Mouse (Mus musculus): ENCODE measurements around the gene Rft1. TPM values are rescaled to one million over a fixed set of nuclear protein-coding genes. Genes with fewer than 3 reads are reported as not detected.

The Rft1 gene
- polyA plus RNA-seq, 1 experiment from 2014 or later, result 5.1 TPM

DNA sequence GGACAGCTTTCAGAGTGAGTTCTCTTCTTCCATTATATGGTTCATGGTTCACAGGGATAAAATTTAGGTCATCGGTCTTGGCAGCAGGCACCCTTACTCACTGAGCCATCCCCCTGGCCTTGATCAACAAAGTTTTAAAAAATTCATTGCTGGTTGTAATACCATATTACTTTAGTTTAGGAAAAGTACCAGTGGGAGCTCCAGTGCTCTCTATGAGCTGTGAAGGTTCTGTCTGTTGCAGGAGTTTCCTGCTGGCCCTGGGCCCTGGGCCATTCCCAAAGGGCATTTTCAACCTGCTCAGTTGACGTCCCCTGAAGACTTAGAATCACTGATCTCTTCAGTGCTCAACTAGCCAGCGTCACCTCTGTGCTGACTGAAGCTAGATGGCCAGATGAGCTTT lies 28.0 kb downstream of the Rft1 start:
- no peaks in the 10 kb centered on the region for H3K9me3 ChIP-seq (replicated peaks)
- ATAC-seq (ENCODE audit: low read depth), result no peak
- H3K27ac ChIP-seq, result no peak overlapping the region
- no peak overlapping the region for H3K9ac ChIP-seq
- no peaks in the 10 kb centered on the region for H3K4me1 ChIP-seq (replicated peaks)
- peaks cover 52% of the 10 kb centered on the region for H3K36me3 ChIP-seq
- DNase-seq, result no peak
- H3K27me3 ChIP-seq, result no peaks in the 10 kb centered on the region
- 77% methylated on average over 3 of the region's 3 CpGs for WGBS (ENCODE audit: insufficient replicate concordance)
- H3K4me2 ChIP-seq, result no peak overlapping the region
- no peak overlapping the region for H3K4me3 ChIP-seq (replicated peaks)

- no peak overlapping the region for H3K4me2 ChIP-seq
- DNase-seq, result no peak
- H3K9ac ChIP-seq, result no peak overlapping the region
- H3K36me3 ChIP-seq, result 0 out of 2 replicates have a peak, but pooled peaks cover 8% of the 10 kb centered on the region
- no peaks in the 10 kb centered on the region for H3K9me3 ChIP-seq (replicated peaks)
- H3K4me1 ChIP-seq (replicated peaks), result peaks cover 9% of the 10 kb centered on the region; the same call in 1 of the 2 replicates
- peak overlapping the region; percentile 50 for H3K27ac ChIP-seq
- no peak overlapping the region for H3K4me3 ChIP-seq (replicated peaks)
- 68% methylated on average over 3 of the region's 3 CpGs for whole genome bisulfite sequencing (ENCODE audit: insufficient replicate concordance)
- H3K27me3 ChIP-seq, result no peaks in the 10 kb centered on the region
- no peak for ATAC-seq (ENCODE audit: low read depth)
Measured at GRCm38 (mm10) chr14:30690685-30691084, 36.5 kb downstream of the Rft1 start.

GRCm38 (mm10) chr14:30692439-30692838 lies 38.3 kb downstream of the Rft1 start:
- H3K4me2 ChIP-seq, result no peak overlapping the region

DNA sequence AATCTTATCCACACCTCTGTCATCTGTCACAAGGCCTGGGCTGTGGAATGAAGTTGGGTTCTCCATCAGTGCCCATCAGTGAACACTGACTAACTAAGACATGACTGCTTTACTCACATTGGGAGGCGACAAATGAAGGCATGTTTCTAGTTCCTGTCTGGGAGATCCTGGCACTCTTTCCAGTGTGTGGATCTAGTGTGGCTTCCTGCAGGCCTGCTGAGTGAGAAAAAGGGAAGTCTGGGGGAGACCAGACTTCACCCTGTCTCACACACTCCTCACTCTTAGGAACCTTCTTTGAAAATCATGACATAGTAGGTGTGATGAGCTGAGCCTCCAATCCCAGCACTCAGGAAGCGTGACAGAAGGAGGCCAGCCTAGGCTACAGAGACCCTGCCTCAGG lies 40.6 kb downstream of the Rft1 start:
- H3K36me3 ChIP-seq, result 0 out of 2 replicates have a peak, but pooled peaks cover 6% of the 10 kb centered on the region
- H3K9ac ChIP-seq, result no peak overlapping the region
- peaks cover 9% of the 10 kb centered on the region; the same call in 1 of the 2 replicates for H3K4me1 ChIP-seq (replicated peaks)
- no peak for DNase-seq
- no peaks in the 10 kb centered on the region for H3K9me3 ChIP-seq (replicated peaks)
- no peaks in the 10 kb centered on the region for H3K27me3 ChIP-seq
- 55% methylated on average over 2 of the region's 2 CpGs for WGBS (ENCODE audit: insufficient replicate concordance)
- H3K27ac ChIP-seq, result no peak overlapping the region
- H3K4me3 ChIP-seq (replicated peaks), result no peak overlapping the region
- no peak for ATAC-seq (ENCODE audit: low read depth)
- no peak overlapping the region for H3K4me2 ChIP-seq

More at GRCm38 (mm10) chr14:30692439-30692838, 38.3 kb downstream of the Rft1 start:
- ATAC-seq (ENCODE audit: low read depth) (no peak), DNase-seq (no peak)
- H3K36me3 ChIP-seq, result 0 out of 2 replicates have a peak, but pooled peaks cover 8% of the 10 kb centered on the region
- no peak overlapping the region for H3K9ac ChIP-seq
- no peak overlapping the region for H3K4me3 ChIP-seq (replicated peaks)
- H3K4me1 ChIP-seq (replicated peaks), result peaks cover 9% of the 10 kb centered on the region; the same call in 1 of the 2 replicates
- no peak overlapping the region for H3K27ac ChIP-seq
- H3K9me3 ChIP-seq (replicated peaks), result no peaks in the 10 kb centered on the region
- H3K27me3 ChIP-seq, result no peaks in the 10 kb centered on the region
- WGBS (ENCODE audit: insufficient replicate concordance), result 79% methylated on average over 6 of the region's 6 CpGs

- Histone ChIP-seq H3K9ac (no peak overlapping the region), H3K9me3 (replicated peaks) (no peaks in the 10 kb centered on the region), H3K4me3 (replicated peaks) (no peak overlapping the region), H3K4me2 (no peak overlapping the region), H3K27me3 (no peaks in the 10 kb centered on the region), H3K27ac (no peak overlapping the region), H3K4me1 (replicated peaks) (peaks cover 9% of the 10 kb centered on the region; the same call in 1 of the 2 replicates), H3K36me3 (no peaks in the 10 kb centered on the region)
- WGBS (ENCODE audit: insufficient replicate concordance), result 60% methylated on average over 4 of the region's 4 CpGs
- DNase-seq (no peak), ATAC-seq (ENCODE audit: low read depth) (no peak)
Measured at GRCm38 (mm10) chr14:30695609-30696008, 41.4 kb downstream of the Rft1 start.

DNA sequence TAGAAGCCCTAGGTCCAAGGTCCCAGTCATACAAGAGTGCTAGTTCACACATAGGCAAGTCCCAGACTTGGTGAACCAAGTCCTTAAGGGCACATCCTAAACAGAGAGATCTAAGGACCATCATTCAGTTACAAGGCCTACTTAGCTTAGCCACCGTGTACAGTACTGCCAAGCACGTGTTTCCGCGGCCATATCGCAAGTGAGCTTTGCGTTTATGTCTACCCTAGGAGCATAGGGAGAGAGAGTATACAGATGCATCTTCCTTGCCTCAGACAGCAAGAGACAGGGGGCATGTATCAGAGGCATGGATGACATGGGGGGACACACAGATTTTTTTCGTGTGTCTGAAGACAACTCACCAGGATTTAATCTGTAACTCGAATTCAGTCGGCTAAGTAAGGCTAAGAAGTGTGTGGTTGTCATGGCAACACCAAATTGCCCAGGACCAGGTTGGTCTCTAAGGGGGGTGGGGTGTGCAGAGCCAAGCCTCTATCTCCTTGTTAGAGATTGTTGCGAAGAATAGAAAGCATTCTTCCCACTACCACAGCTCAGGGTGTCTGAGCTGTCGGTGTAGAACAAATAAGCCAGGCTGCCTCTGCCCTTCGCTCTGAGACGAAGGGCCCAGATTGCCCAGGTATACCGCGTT lies 43.4 kb downstream of the Rft1 start:
- Histone ChIP-seq H3K27me3 (no peaks in the 10 kb centered on the region), H3K4me2 (no peak overlapping the region), H3K36me3 (no peaks in the 10 kb centered on the region), H3K9ac (no peak overlapping the region), H3K4me3 (replicated peaks) (no peak overlapping the region), H3K27ac (no peak overlapping the region), H3K4me1 (replicated peaks) (peaks cover 9% of the 10 kb centered on the region; the same call in 1 of the 2 replicates), H3K9me3 (replicated peaks) (no peaks in the 10 kb centered on the region)
- 78% methylated on average over 15 of the region's 15 CpGs for WGBS (ENCODE audit: insufficient replicate concordance)
- DNase-seq (no peak), ATAC-seq (ENCODE audit: low read depth) (no peak)

DNA sequence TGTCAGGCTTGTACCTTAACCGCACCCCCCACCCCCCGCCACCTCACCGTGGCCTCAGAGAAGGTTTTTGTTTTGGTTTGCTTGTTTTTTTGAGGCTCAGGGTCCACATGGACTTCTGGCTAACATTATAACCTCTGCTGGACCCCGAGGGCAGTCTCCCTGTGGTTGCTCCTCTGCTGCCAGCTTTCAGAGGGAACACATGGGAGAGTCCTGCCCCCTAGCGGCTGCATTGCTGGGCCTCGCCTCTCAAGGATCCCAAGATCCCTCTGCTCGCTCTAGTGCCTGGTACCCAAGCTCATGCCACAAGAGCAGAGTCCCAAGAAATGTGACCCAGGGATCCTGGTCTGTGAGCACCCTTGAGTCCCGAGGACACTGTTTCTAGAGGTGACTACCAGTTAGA lies 45.5 kb downstream of the Rft1 start:
- Histone ChIP-seq H3K4me1 (replicated peaks) (peaks cover 17% of the 10 kb centered on the region), H3K4me3 (replicated peaks) (no peak overlapping the region), H3K4me2 (no peak overlapping the region), H3K9me3 (replicated peaks) (no peaks in the 10 kb centered on the region), H3K27ac (no peak overlapping the region), H3K36me3 (no peaks in the 10 kb centered on the region), H3K9ac (no peak overlapping the region), H3K27me3 (no peaks in the 10 kb centered on the region)
- 34% methylated on average over 8 of the region's 8 CpGs for WGBS (ENCODE audit: insufficient replicate concordance)
- DNase-seq (peak; percentile 48), ATAC-seq (ENCODE audit: low read depth) (no peak)

DNA sequence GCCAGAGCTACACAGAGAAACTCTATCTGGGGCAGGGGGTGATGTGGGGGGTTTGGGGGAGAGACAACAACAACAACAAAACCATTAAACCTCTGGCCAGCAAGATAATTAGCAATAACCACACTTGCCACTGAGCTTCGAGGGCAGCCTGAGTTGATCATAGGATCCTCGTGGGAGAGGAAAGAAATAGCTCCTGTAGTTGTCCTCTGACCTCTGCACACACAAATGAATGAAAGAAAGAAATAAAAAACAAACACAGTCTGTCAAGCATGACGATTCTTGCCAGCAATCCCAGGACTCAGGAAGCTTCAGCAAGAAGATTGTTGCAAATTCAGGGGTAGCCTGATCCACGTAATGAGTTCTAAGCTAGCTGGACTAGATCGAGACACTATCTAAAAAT lies 48.4 kb downstream of the Rft1 start:
- no peak for DNase-seq

GRCm38 (mm10) chr14:30703079-30703478 lies 48.9 kb downstream of the Rft1 start:
- DNase-seq (no peak), ATAC-seq (ENCODE audit: low read depth) (peak; percentile 42)
- no peak overlapping the region for H3K4me2 ChIP-seq
- H3K27me3 ChIP-seq, result 0 out of 2 replicates have a peak, but pooled peaks cover 2% of the 10 kb centered on the region
- no peak overlapping the region for H3K4me3 ChIP-seq (replicated peaks)
- H3K9me3 ChIP-seq (replicated peaks), result no peaks in the 10 kb centered on the region
- H3K9ac ChIP-seq, result no peak overlapping the region
- no peaks in the 10 kb centered on the region for H3K36me3 ChIP-seq
- H3K4me1 ChIP-seq (replicated peaks), result peaks cover 28% of the 10 kb centered on the region
- peak overlapping the region; percentile 44; the same call in 1 of the 2 replicates for H3K27ac ChIP-seq
- 67% methylated on average over 5 of the region's 5 CpGs for WGBS (ENCODE audit: insufficient replicate concordance)

More for the DNA sequence above, 48.4 kb downstream of the Rft1 start:
- no peak for ATAC-seq (ENCODE audit: low read depth)
- 48% methylated on average over 5 of the region's 5 CpGs for WGBS (ENCODE audit: insufficient replicate concordance)
- Histone ChIP-seq H3K27ac (0 out of 2 replicates have a peak overlapping the region, but pooled peaks have one; percentile 44), H3K4me1 (replicated peaks) (peaks cover 28% of the 10 kb centered on the region), H3K27me3 (0 out of 2 replicates have a peak, but pooled peaks cover 2% of the 10 kb centered on the region), H3K4me2 (no peak overlapping the region), H3K4me3 (replicated peaks) (no peak overlapping the region), H3K9ac (no peak overlapping the region), H3K9me3 (replicated peaks) (no peaks in the 10 kb centered on the region), H3K36me3 (no peaks in the 10 kb centered on the region)

- WGBS (ENCODE audit: insufficient replicate concordance), result 35% methylated on average over 8 of the region's 8 CpGs
- Histone ChIP-seq H3K36me3 (no peaks in the 10 kb centered on the region), H3K9ac (no peak overlapping the region; the same call in 1 of the 2 replicates), H3K4me3 (replicated peaks) (no peak overlapping the region), H3K9me3 (replicated peaks) (no peaks in the 10 kb centered on the region), H3K27me3 (0 out of 2 replicates have a peak, but pooled peaks cover 2% of the 10 kb centered on the region), H3K27ac (peak overlapping the region; percentile 77), H3K4me2 (peak overlapping the region; percentile 26; the same call in 1 of the 2 replicates), H3K4me1 (replicated peaks) (peaks cover 28% of the 10 kb centered on the region)
- ATAC-seq (ENCODE audit: low read depth) (peak; percentile 76), DNase-seq (peak; percentile 18)
Measured at GRCm38 (mm10) chr14:30704098-30704855, 50.1 kb downstream of the Rft1 start.

- DNase-seq, result no peak
- Histone ChIP-seq H3K9ac (no peak overlapping the region), H3K27ac (no peak overlapping the region), H3K27me3 (peaks cover 11% of the 10 kb centered on the region), H3K4me3 (replicated peaks) (no peak overlapping the region), H3K36me3 (no peaks in the 10 kb centered on the region), H3K9me3 (replicated peaks) (no peaks in the 10 kb centered on the region), H3K4me2 (no peak overlapping the region), H3K4me1 (replicated peaks) (peaks cover 15% of the 10 kb centered on the region)
- no peak for ATAC-seq (ENCODE audit: low read depth)
- 74% methylated on average over 2 of the region's 2 CpGs for WGBS (ENCODE audit: insufficient replicate concordance)
Measured at GRCm38 (mm10) chr14:30711892-30712291, 57.7 kb downstream of the Rft1 start.

All from liver, embryonic 13.5 days (tissue).